Mouse (Mus musculus) limb, embryonic 13.5 days (tissue): ENCODE data around the gene Kcp. TPM values are rescaled to one million over a fixed set of nuclear protein-coding genes. Genes with fewer than 3 reads are reported as not detected.

ENCODE experiments used
- ATAC-seq: fragments of 200-750 bp; cut with Nextera tagmentation; 2 replicates; pipeline ENCODE4 v1.8.0; 2017; ENCODE audit warnings: low read depth, moderate number of reproducible peaks, moderate TSS enrichment; ENCODE audit not compliant: low FRiP score
- H3K27ac ChIP-seq: fragments of 300-500 bp; sonication (generic); 2 replicates; pipeline ENCODE4 v1.5.1; 2015; ENCODE audit warnings: inconsistent platforms, mild to moderate bottlenecking, moderate library complexity
- H3K27me3 ChIP-seq: fragments of 300-500 bp; sonication (generic); 2 replicates; pipeline ENCODE4 v1.6.1; 2015; ENCODE audit warnings: mild to moderate bottlenecking, inconsistent platforms
- H3K36me3 ChIP-seq: fragments of 300-500 bp; sonication (generic); 2 replicates; pipeline ENCODE4 v1.6.1; 2015; ENCODE audit warnings: inconsistent platforms, mild to moderate bottlenecking, moderate library complexity
- H3K4me1 ChIP-seq: fragments of 300-500 bp; sonication (generic); 2 replicates; pipeline ENCODE4 v1.6.1; 2015; ENCODE audit warnings: inconsistent platforms
- H3K4me2 ChIP-seq: fragments of 300-500 bp; sonication (generic); replicated peaks from 2 replicates; pipeline ENCODE4 v1.6.1; 2015; ENCODE audit warnings: inconsistent platforms, mild to moderate bottlenecking, moderate library complexity
- H3K4me3 ChIP-seq: fragments of 300-500 bp; sonication (generic); 2 replicates; pipeline ENCODE4 v1.5.1; 2015; ENCODE audit warnings: moderate library complexity, mild to moderate bottlenecking, inconsistent platforms
- H3K9ac ChIP-seq: fragments of 300-500 bp; sonication (generic); 2 replicates; pipeline ENCODE4 v1.6.1; 2015; ENCODE audit warnings: mild to moderate bottlenecking, inconsistent platforms
- H3K9me3 ChIP-seq: fragments of 300-500 bp; sonication (generic); 2 replicates; pipeline ENCODE4 v1.6.1; 2016; ENCODE audit warnings: inconsistent platforms
- WGBS: fragments of 180-500 bp; shearing (Covaris S2); methylation state at CpG from one replicate; pipeline ENCODE4 v1.1.7; 2015; 5-methylcytosine and 5-hydroxymethylcytosine counted together
- polyA plus RNA-seq: library from polyadenylated mRNA; unstranded; fragments of >200 nt; fragmentation: Nextera tagmentation; extraction: Ambion mirVana; gene quantifications from 2 replicates; pipeline ENCODE4 v1.2.1, GENCODE M21; 2015

The Kcp gene
- polyA plus RNA-seq, 1 experiment from 2014 or later: 37.8 TPM

DNA sequence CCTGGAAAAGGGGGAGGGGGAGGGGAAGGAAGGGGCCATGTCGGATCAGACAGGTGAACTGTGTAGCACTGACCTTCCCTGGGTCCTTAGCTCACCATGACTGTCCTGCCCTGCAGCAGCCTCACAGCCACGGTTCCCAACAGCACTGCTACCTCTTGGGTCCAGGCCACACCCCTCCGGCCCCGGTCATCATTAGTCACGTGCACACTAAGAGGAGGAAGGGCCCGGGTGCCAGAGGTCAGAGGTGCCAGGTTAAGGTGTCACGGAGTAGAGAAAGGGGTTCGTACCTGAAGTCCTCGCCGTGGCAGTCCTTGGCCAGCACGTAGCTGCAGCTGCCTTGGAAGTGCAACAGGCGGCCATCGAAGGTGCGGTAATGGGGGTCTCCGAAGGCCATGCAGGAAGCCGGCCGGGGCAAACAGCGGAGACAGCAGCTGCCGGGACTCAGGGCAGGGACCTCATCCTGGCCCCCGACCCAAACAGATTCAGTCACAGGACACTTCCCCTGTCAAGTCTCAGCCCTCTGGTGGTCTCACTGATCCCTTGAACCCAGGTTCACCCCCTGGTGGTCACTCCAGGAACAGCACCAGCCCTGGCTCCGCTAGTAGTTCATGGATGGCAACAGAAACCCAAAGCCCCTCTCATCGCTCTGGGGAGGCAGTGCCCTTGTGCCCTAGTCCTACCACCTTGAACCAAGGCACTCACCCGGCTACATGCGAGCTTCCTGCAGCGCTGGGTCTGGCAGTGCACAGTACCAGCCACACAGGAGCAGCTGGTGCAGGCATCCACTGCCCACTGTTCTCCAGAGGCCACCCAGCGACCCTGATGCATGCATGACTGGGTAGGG lies 22.8 kb downstream of the Kcp start:
- peak overlapping the region; percentile 65 for H3K4me2 ChIP-seq
- H3K36me3 ChIP-seq: peaks cover 34% of the 10 kb centered on the region
- H3K9me3 ChIP-seq: no peaks in the 10 kb centered on the region
- H3K27me3 ChIP-seq: no peaks in the 10 kb centered on the region
- peak overlapping the region; percentile 48; the same call in 1 of the 2 replicates for H3K9ac ChIP-seq
- peaks cover 7% of the 10 kb centered on the region for H3K4me1 ChIP-seq
- H3K4me3 ChIP-seq: peak overlapping the region; percentile 33
- ATAC-seq: peak; percentile 54
- 16% methylated on average over 26 of the region's 26 CpGs for WGBS
- no peak overlapping the region for H3K27ac ChIP-seq

DNA sequence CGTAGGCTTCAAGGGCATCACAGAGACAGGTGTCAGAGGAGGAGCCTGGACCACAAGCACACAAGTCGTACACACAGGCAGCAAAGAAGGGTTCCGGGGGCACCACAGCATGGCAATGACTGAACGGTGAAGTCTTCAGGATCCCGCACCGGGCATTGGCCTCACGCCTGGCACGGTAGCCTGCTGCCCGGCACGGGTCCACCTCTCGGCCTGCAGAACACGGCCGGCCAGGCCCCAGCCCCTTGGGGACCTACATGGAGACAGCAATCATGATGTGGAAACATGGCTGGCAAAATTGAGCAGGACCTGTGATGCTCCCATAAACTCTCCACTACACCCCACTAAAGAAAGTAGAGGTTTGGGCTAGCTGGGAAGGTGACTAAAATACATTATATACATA lies 25.1 kb downstream of the Kcp start:
- H3K4me2 ChIP-seq: no peak overlapping the region
- no peaks in the 10 kb centered on the region for H3K27me3 ChIP-seq
- H3K27ac ChIP-seq: no peak overlapping the region
- no peaks in the 10 kb centered on the region for H3K9me3 ChIP-seq
- 93% methylated on average over 13 of the region's 13 CpGs for WGBS
- no peak overlapping the region for H3K9ac ChIP-seq
- H3K4me1 ChIP-seq: peaks cover 7% of the 10 kb centered on the region
- ATAC-seq: no peak
- no peak overlapping the region for H3K4me3 ChIP-seq
- peaks cover 28% of the 10 kb centered on the region for H3K36me3 ChIP-seq

DNA sequence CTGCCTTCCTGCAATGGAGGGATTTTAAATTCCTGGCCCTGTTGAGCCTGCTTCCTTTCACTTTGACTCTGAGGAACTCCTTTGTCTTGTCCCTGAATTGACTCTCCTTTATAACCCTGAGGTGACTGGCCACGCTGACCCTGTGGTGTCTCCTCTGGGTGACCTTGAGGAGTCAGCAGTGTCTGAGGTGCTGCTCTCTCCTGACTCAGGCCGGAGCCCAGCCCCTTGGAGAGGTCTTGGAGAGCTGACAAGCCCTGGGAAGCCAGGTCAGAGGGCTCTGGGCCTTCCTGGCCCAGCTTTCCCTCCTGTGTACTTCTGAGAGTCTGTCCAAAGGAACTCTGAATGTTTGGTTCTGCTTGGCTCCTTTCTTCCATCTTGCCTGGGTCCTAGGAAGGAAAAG lies 33.0 kb downstream of the Kcp start:
- WGBS: 74% methylated on average over 2 of the region's 2 CpGs
- Histone ChIP-seq H3K4me3 (no peak overlapping the region), H3K4me1 (peaks cover 10% of the 10 kb centered on the region), H3K36me3 (peaks cover 19% of the 10 kb centered on the region), H3K27ac (no peak overlapping the region), H3K9ac (no peak overlapping the region), H3K4me2 (no peak overlapping the region), H3K27me3 (no peaks in the 10 kb centered on the region), H3K9me3 (no peaks in the 10 kb centered on the region)
- no peak for ATAC-seq

DNA sequence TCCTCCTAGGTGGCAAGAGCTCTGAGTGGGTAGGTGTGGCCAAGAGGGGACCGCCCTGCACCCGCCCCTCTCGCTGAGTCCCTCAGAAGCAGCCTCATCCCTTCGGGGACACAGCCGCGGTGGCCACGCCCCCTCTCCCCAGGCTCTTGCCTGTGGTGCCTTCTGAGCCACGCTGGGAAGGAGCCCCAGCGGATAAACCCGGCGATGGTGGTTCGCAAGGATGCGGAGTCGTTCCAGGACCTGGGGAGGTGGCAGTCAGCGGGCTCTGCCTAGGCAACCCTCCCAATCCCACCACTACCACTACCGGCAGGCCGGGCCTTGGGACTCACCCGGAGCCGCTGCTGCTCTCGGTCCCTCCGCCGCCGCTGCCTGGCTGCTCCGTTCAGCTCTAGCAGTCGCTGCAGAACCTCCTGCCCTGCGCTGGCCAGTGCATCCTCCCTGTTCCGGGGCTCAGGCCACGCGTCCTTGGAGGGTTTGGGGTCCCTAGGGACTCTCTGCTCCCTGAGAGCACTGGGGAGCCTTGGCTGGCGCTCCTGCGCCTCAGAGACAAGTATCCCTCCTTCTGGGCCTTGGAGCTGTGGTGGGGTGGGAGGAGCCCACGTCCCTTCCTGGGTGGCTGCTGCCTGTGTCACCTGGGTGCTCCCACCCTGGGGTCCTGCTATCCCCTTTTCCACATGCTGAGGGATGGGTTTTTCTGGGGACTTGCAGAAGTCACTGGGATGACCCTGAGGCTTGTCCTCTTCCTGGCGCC lies 33.6 kb downstream of the Kcp start:
- Histone ChIP-seq H3K4me3 (peak overlapping the region; percentile 43), H3K36me3 (peaks cover 20% of the 10 kb centered on the region), H3K27ac (no peak overlapping the region), H3K9me3 (no peaks in the 10 kb centered on the region), H3K4me2 (peak overlapping the region; percentile 71), H3K27me3 (no peaks in the 10 kb centered on the region), H3K9ac (peak overlapping the region; percentile 53), H3K4me1 (peaks cover 10% of the 10 kb centered on the region)
- WGBS: 4% methylated on average over 33 of the region's 33 CpGs
- peak; percentile 84 for ATAC-seq

DNA sequence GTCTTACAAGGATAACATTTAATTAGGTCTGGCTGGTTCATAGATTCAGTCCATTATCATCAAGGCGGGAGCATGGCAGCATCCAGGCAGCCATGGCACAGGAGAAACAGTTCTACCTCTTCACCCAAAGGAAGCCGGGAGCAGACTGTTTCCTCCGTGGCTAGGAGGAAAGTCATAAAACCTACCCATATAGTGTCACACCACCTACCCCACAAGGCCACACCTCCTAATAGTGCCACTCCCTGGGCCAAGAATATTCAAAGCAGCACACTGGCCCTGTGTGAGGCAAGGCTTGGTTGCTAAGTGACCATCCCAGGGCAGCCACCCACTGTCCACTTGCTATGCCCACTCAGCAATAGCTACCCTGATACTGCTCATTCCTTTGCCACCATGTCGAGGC lies 36.6 kb downstream of the Kcp start, which contains the start of gene Atp6v1fnb:
Atp6v1fnb (plus strand) TSS at position 301 of the 400 bp plus-strand sequence.
- Histone ChIP-seq H3K27me3 (no peaks in the 10 kb centered on the region), H3K9ac (no peak within 1 kb of the TSS), H3K27ac (no peak within 1 kb of the TSS), H3K4me1 (peaks cover 20% of the 10 kb centered on the region), H3K4me2 (no peak within 1 kb of the TSS), H3K36me3 (peaks cover 20% of the 10 kb centered on the region), H3K9me3 (no peaks in the 10 kb centered on the region), H3K4me3 (no peak within 1 kb of the TSS)
- ATAC-seq: no peak
- WGBS: 82% methylated on average over 4 of the region's 4 CpGs

DNA sequence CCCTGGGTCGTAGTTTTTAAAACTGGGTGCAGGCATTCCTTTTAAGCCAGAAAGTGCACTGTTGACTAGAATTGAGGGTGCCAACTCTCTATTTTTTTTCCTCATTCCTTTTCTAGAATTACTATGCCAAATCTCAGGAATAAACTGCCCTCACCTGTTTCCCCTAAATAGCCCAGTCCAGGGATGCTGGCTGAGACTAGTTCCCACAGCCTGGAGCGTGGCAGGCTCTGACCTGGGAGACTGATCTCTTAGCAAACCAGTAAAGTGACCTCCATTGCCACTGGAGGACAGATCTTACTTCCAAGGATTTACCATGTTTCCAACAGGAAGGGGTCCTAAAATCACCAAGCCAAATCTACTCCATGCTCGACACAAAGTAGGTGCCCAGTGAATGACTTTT lies 38.9 kb downstream of the Kcp start:
- Histone ChIP-seq H3K27me3 (no peaks in the 10 kb centered on the region), H3K4me1 (peaks cover 14% of the 10 kb centered on the region), H3K9ac (peak overlapping the region; percentile 79), H3K4me3 (peak overlapping the region; percentile 75), H3K9me3 (no peaks in the 10 kb centered on the region), H3K36me3 (peaks cover 20% of the 10 kb centered on the region), H3K27ac (no peak overlapping the region), H3K4me2 (peak overlapping the region; percentile 85)
- no peak for ATAC-seq
- 86% methylated on average over 3 of the region's 3 CpGs for whole genome bisulfite sequencing

DNA sequence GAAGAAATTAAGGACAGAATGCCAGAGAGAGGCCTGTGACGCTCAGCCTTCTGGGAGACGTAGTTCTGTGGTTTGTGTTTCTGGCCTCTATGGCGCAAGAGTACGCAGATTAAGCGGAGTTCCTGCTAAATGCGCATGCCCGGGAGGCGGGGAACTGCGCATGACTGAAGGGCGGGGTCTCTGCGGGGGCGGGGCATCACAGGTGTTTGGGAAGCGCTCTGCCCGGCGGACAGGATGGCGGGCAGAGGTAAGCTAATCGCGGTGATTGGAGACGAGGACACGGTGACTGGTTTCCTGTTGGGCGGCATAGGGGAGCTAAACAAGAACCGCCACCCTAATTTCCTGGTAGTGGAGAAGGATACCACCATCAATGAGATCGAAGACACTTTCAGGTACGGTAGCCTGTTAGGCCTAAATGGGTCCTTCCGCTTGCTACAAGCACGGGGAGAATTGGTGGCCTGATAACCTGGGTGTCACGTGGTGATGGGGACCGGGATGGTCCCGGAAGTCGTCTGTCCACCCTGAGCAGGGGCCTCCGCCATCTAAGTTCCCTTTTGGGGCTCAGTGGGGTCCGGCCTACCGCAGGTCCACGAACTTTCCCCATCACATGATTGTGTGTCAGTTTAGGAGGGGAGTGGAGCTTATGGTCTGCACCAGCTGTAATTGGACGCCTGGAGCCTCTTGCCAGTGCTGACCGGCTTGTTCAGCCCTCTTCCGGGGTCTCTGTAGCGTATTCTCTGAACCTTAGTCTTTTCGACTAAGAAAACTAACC lies 40.0 kb downstream of the Kcp start, which contains the start of gene Atp6v1f:
Atp6v1f (plus strand) TSS at position 136 of the 772 bp plus-strand sequence.
- WGBS: under 1% methylated on average over 39 of the region's 39 CpGs
- Histone ChIP-seq H3K36me3 (peaks cover 20% of the 10 kb centered on the region), H3K27ac (peak within 1 kb of the TSS; percentile 8; the same call in 1 of the 2 replicates), H3K4me1 (peaks cover 10% of the 10 kb centered on the region), H3K4me3 (peak within 1 kb of the TSS; percentile 75), H3K27me3 (no peaks in the 10 kb centered on the region), H3K9me3 (no peaks in the 10 kb centered on the region), H3K9ac (peak within 1 kb of the TSS; percentile 79), H3K4me2 (peak within 1 kb of the TSS; percentile 85)
- peak; percentile 94 for ATAC-seq

DNA sequence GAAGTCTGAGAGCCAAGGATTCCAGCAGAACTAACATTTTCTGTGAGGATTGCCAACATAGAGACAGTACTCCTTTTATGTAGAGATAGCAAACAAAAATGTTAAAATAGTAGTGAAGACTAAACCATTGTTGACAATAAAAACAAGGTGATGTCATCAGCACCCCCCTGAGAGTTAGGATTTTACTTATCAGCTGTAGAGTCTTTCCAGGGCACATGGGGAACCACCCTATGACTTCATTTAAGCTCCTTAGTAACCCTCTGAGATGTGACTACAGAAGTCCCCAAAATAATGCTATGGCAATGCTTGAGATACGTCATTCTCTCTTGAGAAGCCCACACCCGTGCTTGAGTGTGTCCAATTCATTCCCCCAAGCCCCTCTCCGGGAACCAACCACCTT lies 44.4 kb downstream of the Kcp start:
- no peak overlapping the region for H3K4me3 ChIP-seq
- peaks cover 2% of the 10 kb centered on the region for H3K4me1 ChIP-seq
- no peaks in the 10 kb centered on the region for H3K9me3 ChIP-seq
- no peak overlapping the region for H3K27ac ChIP-seq
- WGBS: 78% methylated on average over 3 of the region's 3 CpGs
- ATAC-seq: no peak
- H3K27me3 ChIP-seq: no peaks in the 10 kb centered on the region
- H3K4me2 ChIP-seq: no peak overlapping the region
- H3K9ac ChIP-seq: no peak overlapping the region
- peaks cover 23% of the 10 kb centered on the region for H3K36me3 ChIP-seq

DNA sequence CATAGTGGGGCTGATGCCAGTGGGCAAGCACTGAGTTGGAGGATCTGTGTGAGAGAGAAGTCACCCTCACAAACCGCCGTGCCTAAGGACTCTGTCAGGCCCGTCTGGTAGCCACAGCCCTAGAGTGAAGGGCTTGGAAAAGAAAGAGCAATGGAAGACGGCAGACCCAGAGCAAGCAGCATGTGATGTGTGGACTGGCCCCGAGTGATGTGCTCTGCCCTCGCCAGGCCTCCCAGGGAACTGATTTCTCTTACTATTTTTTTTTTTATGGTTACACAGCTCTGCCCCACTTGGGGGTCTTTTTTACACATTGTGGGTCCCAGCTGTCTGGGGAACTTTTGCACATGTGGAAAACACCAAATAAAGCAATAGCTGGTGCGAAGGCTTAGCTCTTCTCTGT lies 46.2 kb downstream of the Kcp start:
- no peak overlapping the region for H3K4me3 ChIP-seq
- ATAC-seq: no peak
- 55% methylated on average over 7 of the region's 7 CpGs for WGBS
- H3K27ac ChIP-seq: no peak overlapping the region
- no peak overlapping the region for H3K9ac ChIP-seq
- H3K27me3 ChIP-seq: no peaks in the 10 kb centered on the region
- no peak overlapping the region for H3K4me2 ChIP-seq
- no peaks in the 10 kb centered on the region for H3K9me3 ChIP-seq
- no peaks in the 10 kb centered on the region for H3K4me1 ChIP-seq
- H3K36me3 ChIP-seq: peaks cover 41% of the 10 kb centered on the region

DNA sequence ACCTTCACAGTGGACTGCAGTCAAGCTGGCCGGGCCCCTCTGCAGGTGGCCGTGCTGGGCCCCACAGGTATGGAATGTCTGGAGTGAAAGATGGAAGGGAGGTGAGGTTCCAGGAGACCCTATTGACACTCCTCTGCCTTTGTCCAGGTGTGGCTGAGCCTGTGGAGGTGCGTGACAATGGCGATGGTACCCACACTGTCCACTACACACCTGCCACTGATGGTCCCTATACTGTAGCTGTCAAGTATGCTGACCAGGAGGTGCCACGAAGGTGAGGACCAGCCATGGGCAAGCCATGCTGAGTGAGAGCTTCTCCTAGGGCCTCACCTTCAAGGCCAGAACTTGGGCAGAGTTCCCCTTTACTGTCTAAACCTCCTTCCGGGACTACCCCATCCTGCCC lies 57.1 kb downstream of the Kcp start:
- WGBS: 94% methylated on average over 6 of the region's 6 CpGs
- ATAC-seq: no peak
- no peaks in the 10 kb centered on the region for H3K4me1 ChIP-seq
- no peaks in the 10 kb centered on the region for H3K27me3 ChIP-seq
- no peak overlapping the region for H3K4me3 ChIP-seq
- H3K9me3 ChIP-seq: no peaks in the 10 kb centered on the region
- H3K27ac ChIP-seq: no peak overlapping the region
- H3K36me3 ChIP-seq: peaks cover 93% of the 10 kb centered on the region
- no peak overlapping the region for H3K4me2 ChIP-seq
- no peak overlapping the region for H3K9ac ChIP-seq

DNA sequence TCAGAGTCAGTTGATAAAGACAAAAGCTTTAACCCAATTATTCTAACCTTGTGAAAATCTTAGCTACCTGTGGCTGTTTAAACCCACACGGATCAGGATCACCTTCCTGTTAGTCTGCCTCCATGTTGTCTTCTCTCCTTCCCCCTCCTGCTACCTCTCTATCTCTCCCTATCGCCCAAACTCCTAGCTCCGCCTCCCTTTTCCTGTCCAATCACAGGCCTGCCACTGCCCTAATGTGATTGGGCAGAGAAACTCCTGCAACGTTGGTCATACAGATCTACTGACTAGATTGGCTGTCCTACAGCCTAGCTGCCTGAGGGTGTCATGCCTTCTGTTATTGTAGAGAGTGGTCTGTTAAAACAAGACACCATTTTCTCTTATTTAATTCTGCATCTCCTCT lies 57.9 kb downstream of the Kcp start:
- 31% methylated on average over 4 of the region's 4 CpGs for WGBS
- Histone ChIP-seq H3K27me3 (no peaks in the 10 kb centered on the region), H3K36me3 (peaks cover 93% of the 10 kb centered on the region), H3K27ac (no peak overlapping the region), H3K9me3 (no peaks in the 10 kb centered on the region), H3K4me1 (no peaks in the 10 kb centered on the region), H3K4me3 (no peak overlapping the region), H3K9ac (no peak overlapping the region), H3K4me2 (no peak overlapping the region)
- ATAC-seq: no peak

DNA sequence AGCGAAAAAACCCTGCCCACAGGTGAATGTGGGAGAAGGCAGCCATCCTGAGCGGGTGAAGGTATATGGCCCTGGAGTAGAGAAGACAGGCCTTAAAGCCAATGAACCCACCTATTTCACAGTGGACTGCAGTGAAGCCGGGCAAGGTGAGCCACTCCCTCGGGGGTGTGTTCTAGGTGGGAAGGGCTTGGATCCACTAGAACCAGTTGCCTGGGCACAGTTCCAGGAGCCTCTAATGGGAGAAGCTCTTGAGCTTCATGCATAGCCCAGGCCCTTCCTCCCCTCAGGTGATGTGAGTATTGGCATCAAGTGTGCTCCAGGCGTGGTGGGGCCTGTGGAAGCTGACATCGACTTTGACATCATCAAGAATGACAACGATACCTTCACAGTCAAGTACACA lies 62.4 kb downstream of the Kcp start:
- 93% methylated on average over 7 of the region's 7 CpGs for WGBS
- no peak overlapping the region for H3K27ac ChIP-seq
- no peak overlapping the region for H3K9ac ChIP-seq
- ATAC-seq: no peak
- H3K9me3 ChIP-seq: no peaks in the 10 kb centered on the region
- H3K4me1 ChIP-seq: no peaks in the 10 kb centered on the region
- H3K27me3 ChIP-seq: no peaks in the 10 kb centered on the region
- no peak overlapping the region for H3K4me3 ChIP-seq
- no peak overlapping the region for H3K4me2 ChIP-seq
- H3K36me3 ChIP-seq: peaks cover 95% of the 10 kb centered on the region
